Mouse (Mus musculus) C2C12 (cell line): ENCODE results near the gene Sgta.

Experiments
- CEBPB ChIP-seq: IDR thresholded peaks from one replicate; pipeline ENCODE4 v1.6.1; 2011; ENCODE audit warnings: low read depth, mild to moderate bottlenecking, control low read depth, moderate library complexity
- CTCF ChIP-seq: IDR thresholded peaks from one replicate; pipeline ENCODE4 v1.5.1; 2011; ENCODE audit not compliant: control insufficient read depth, insufficient read depth, insufficient read length
- MAX ChIP-seq: IDR thresholded peaks from one replicate; pipeline ENCODE4 v1.6.1; 2011; ENCODE audit warnings: mild to moderate bottlenecking, control low read depth

GRCm38 (mm10) chr10:81072290-81072689 lies 12.3 kb upstream of the Sgta start:
- TF ChIP-seq CTCF: no peak
- no peak for TF ChIP-seq MAX
- no peak for TF ChIP-seq CEBPB
